Mouse (Mus musculus) liver, embryonic 11.5 days (tissue): ENCODE data around the gene Ccdc8. TPM values are rescaled to one million over a fixed set of nuclear protein-coding genes. Genes with fewer than 3 reads are reported as not detected.

Experiments
- ATAC-seq: fragments of 200-750 bp; cut with Nextera tagmentation; replicated peaks from 2 replicates; pipeline ENCODE4 v1.8.0; 2017; ENCODE audit warnings: moderate number of reproducible peaks, mild to moderate bottlenecking, moderate TSS enrichment, moderate library complexity; ENCODE audit not compliant: low FRiP score
- DNase-seq: peaks from one replicate; pipeline ENCODE4 v3.0.0-alpha.2; 2017; ENCODE audit warnings: low spot score
- H3K27ac ChIP-seq: fragments of 300-500 bp; sonication (generic); 2 replicates; pipeline ENCODE4 v1.5.1; 2014; ENCODE audit warnings: mild to moderate bottlenecking, low read depth, low read length, control low read depth
- H3K27me3 ChIP-seq: fragments of 300-500 bp; sonication (generic); replicated peaks from 2 replicates; pipeline ENCODE4 v1.6.1; 2014; ENCODE audit warnings: low read length, mixed read lengths; ENCODE audit not compliant: control insufficient read depth, insufficient read depth
- H3K36me3 ChIP-seq: fragments of 300-500 bp; sonication (generic); 2 replicates; pipeline ENCODE4 v1.6.1; 2014; ENCODE audit warnings: mild to moderate bottlenecking, low read length, moderate library complexity, mixed read lengths; ENCODE audit not compliant: control insufficient read depth, insufficient read depth
- H3K4me1 ChIP-seq: fragments of 300-500 bp; sonication (generic); replicated peaks from 2 replicates; pipeline ENCODE4 v1.6.1; 2014; ENCODE audit warnings: low read length, mixed read lengths; ENCODE audit not compliant: control insufficient read depth, insufficient read depth
- H3K4me2 ChIP-seq: fragments of 300-500 bp; sonication (generic); 2 replicates; pipeline ENCODE4 v1.6.1; 2014; ENCODE audit warnings: mild to moderate bottlenecking, control low read depth, moderate library complexity
- H3K4me3 ChIP-seq: fragments of 300-500 bp; sonication (generic); 2 replicates; pipeline ENCODE4 v1.5.1; 2014; ENCODE audit warnings: low read depth, low read length, control low read depth
- H3K9ac ChIP-seq: fragments of 300-500 bp; sonication (generic); 2 replicates; pipeline ENCODE4 v1.6.1; 2014; ENCODE audit warnings: low read depth, low read length, control low read depth
- H3K9me3 ChIP-seq: fragments of 300-500 bp; sonication (generic); 2 replicates; pipeline ENCODE4 v1.6.1; 2016; ENCODE audit warnings: low read length, inconsistent platforms, mixed read lengths; ENCODE audit not compliant: control insufficient read depth
- WGBS: fragments of 180-500 bp; shearing (Covaris S2); extraction: QIAGEN DNeasy Blood & Tissue Kit; methylation state at CpG from one replicate; pipeline ENCODE4 v1.1.7; 2014; 5-methylcytosine and 5-hydroxymethylcytosine counted together
- polyA plus RNA-seq: library from polyadenylated mRNA; unstranded; fragments of >200 nt; fragmentation: Nextera tagmentation; extraction: Ambion mirVana; gene quantifications from 2 replicates; pipeline ENCODE4 v1.2.1, GENCODE M21; 2014

Gene Ccdc8
- polyA plus RNA-seq: 13.2 and 13.5 TPM in 2 replicates

DNA sequence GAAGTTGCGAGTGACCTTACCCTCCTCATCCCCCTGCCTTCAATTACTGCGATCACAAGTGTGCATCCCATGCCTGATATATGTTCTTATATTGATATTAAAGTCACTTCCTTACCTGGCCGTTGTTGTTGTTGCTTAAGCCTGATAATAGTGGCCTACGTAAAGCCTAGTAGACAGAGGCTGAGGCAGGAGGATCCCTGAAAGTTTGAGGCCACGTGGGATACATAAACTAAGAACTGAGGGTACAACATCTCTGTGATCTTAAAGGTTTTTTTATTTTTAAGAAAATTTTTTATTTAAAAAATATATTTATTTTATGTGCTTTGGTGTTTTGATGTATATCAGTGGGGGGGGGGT lies at the start of gene Ccdc8:
TSS of gene Ccdc8 (plus strand) at position 258 of the 357 bp plus-strand sequence.
- H3K4me1 ChIP-seq: peaks cover 32% of the 10 kb centered on the region
- H3K4me3 ChIP-seq: peak within 1 kb of the TSS; percentile 61
- no peaks in the 10 kb centered on the region for H3K27me3 ChIP-seq
- DNase-seq: no peak
- H3K27ac ChIP-seq: peak within 1 kb of the TSS; percentile 73
- WGBS: 91% methylated on average over 5 of the region's 5 CpGs
- no peaks in the 10 kb centered on the region for H3K9me3 ChIP-seq
- H3K9ac ChIP-seq: peak within 1 kb of the TSS; percentile 70
- peak within 1 kb of the TSS; percentile 71 for H3K4me2 ChIP-seq
- no peak for ATAC-seq
- no peaks in the 10 kb centered on the region; the same call in 1 of the 2 replicates for H3K36me3 ChIP-seq

GRCm38 (mm10) chr7:16942861-16943260 lies 49.6 kb upstream of the Ccdc8 start:
- peaks cover 7% of the 10 kb centered on the region; the same call in 1 of the 2 replicates for H3K4me1 ChIP-seq
- no peaks in the 10 kb centered on the region for H3K36me3 ChIP-seq
- ATAC-seq: no peak
- 59% methylated on average over 4 of the region's 4 CpGs for WGBS
- H3K27me3 ChIP-seq: peaks cover 48% of the 10 kb centered on the region
- H3K9me3 ChIP-seq: no peaks in the 10 kb centered on the region
- DNase-seq: no peak
- no peak overlapping the region for H3K27ac ChIP-seq
- no peak overlapping the region for H3K9ac ChIP-seq
- no peak overlapping the region for H3K4me2 ChIP-seq
- no peak overlapping the region for H3K4me3 ChIP-seq

GRCm38 (mm10) chr7:16944061-16944807 lies 48.3 kb upstream of the Ccdc8 start, which contains the start of gene Pnmal2:
Pnmal2 (plus strand) TSS chr7:16944682.
- Histone ChIP-seq H3K9me3 (no peaks in the 10 kb centered on the region), H3K4me1 (peaks cover 7% of the 10 kb centered on the region; the same call in 1 of the 2 replicates), H3K4me3 (peak within 1 kb of the TSS; percentile 53), H3K27me3 (peaks cover 62% of the 10 kb centered on the region), H3K9ac (peak within 1 kb of the TSS; percentile 2), H3K36me3 (no peaks in the 10 kb centered on the region), H3K4me2 (peak within 1 kb of the TSS; percentile 79), H3K27ac (no peak within 1 kb of the TSS)
- ATAC-seq: peak; percentile 77
- peak; percentile 81 for DNase-seq
- WGBS: 15% methylated on average over 36 of the region's 36 CpGs

DNA sequence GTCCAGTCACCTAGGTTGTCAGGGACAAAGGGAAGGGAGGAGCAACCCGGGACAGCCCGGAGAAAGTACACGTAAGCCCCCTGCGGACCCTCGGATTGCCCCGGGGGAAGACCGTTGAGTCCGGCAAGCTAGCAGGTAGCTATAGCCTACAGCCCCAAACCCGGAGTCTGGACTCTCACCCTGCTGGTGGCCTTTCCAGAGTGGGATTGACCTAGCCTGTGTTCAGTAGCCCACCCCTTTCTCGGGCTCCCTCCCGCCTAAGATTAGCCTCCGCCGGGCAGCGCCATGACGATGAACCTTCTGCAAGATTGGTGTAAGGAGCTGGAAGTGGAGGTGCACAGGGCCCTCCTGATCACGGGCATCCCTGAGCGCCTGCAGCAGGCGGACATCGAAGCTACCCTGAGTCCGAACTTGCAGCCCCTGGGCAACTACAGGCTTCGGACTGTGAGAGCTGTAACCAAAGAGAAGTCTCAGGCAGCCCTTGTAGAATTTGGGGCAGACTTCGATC lies 47.6 kb upstream of the Ccdc8 start:
- H3K9ac ChIP-seq: peak overlapping the region; percentile 2
- H3K4me1 ChIP-seq: peaks cover 7% of the 10 kb centered on the region; the same call in 1 of the 2 replicates

GRCm38 (mm10) chr7:16945419-16945818 lies 47.1 kb upstream of the Ccdc8 start:
- no peak for ATAC-seq
- Histone ChIP-seq H3K4me1 (peaks cover 7% of the 10 kb centered on the region; the same call in 1 of the 2 replicates), H3K4me3 (no peak overlapping the region), H3K27ac (no peak overlapping the region), H3K27me3 (peaks cover 68% of the 10 kb centered on the region), H3K36me3 (no peaks in the 10 kb centered on the region), H3K4me2 (no peak overlapping the region), H3K9ac (no peak overlapping the region), H3K9me3 (no peaks in the 10 kb centered on the region)
- 11% methylated on average over 17 of the region's 17 CpGs for WGBS
- no peak for DNase-seq

More for the DNA sequence above, 47.6 kb upstream of the Ccdc8 start:
- Histone ChIP-seq H3K27me3 (peaks cover 68% of the 10 kb centered on the region), H3K4me3 (peak overlapping the region; percentile 53), H3K36me3 (no peaks in the 10 kb centered on the region), H3K9me3 (no peaks in the 10 kb centered on the region), H3K4me2 (peak overlapping the region; percentile 79), H3K27ac (no peak overlapping the region)
- 0 out of 2 replicates have a peak, but pooled peaks have one; percentile 6 for ATAC-seq
- WGBS: 4% methylated on average over 22 of the region's 22 CpGs
- DNase-seq: no peak

DNA sequence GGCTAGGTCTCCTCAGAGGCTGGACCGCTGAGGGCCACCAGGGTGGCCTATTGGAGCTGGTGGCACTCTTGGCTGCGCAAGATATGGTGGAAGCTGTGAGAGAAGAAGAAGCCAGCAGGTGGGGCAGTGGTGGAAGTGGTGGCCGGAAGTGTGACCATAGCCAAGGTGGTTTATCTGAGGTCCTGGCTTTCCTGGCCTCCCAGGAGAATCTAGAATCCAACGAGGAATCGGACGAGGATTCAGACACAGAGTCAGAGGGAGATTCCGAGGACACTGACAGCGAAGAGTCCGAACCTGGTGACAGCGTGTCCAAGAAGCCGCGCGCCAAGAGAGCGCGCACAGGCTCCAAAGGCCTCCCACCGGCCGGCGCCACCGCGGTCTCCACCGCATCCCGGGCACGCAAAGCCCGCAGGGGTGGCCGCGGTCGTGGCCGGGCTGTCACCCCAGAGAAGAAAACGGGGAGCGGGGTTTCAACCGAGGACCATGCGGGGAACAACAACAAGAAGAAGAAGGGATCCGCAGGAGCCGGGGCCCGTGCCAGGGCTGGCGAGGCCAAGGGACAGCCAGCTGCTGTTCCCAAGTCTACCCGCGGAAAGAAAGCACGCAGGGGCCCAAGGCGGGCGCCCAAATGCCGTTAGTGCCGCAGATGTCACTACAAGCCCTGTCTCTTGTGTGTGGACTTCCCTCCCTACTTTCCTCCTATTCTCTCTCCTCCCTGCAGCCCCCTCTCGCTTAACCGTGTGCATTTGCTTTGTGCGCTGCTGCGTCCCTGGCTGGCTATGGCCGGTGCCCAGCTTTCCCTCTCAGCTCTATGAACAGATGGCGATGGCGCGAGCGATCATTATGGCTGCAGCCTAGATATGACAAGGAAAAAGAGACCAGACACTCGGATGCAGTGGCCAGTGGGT lies 45.8 kb upstream of the Ccdc8 start:
- no peaks in the 10 kb centered on the region for H3K9me3 ChIP-seq
- H3K36me3 ChIP-seq: no peaks in the 10 kb centered on the region
- H3K4me3 ChIP-seq: peak overlapping the region; percentile 34
- peaks cover 68% of the 10 kb centered on the region for H3K27me3 ChIP-seq
- ATAC-seq (no peak), DNase-seq (no peak)
- H3K4me1 ChIP-seq: peaks cover 7% of the 10 kb centered on the region; the same call in 1 of the 2 replicates
- H3K9ac ChIP-seq: no peak overlapping the region
- H3K27ac ChIP-seq: no peak overlapping the region
- 3% methylated on average over 53 of the region's 53 CpGs for WGBS
- H3K4me2 ChIP-seq: peak overlapping the region; percentile 52

DNA sequence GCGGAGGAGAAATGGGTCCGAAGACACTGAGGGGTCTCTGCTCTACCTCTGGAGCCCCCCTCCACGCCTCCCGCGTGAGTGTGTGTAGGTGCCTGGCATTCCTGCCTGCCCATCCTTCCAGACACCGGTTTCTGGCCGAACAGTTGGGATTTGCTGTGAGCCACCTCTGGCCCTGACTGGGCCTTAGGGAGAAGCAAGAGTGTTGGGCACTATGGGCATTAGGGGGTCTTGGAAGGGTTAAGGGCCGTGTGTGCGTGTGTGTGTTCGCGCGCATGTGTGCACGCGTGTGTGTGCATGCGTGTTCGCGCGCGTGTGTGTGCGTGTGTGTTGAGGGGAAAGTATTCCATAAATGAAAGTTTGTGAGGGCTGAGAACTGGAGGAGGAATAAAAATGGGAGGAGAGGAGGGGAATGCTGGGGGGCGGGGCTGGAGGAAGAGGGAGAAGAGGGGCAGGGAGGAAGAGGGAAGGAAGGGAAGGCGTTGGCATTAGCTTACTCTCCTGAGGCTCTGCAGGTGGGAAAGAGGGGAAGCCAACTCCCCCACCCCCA lies 45.1 kb upstream of the Ccdc8 start:
- Histone ChIP-seq H3K27me3 (peaks cover 68% of the 10 kb centered on the region), H3K36me3 (no peaks in the 10 kb centered on the region), H3K9me3 (no peaks in the 10 kb centered on the region), H3K9ac (no peak overlapping the region), H3K4me2 (peak overlapping the region; percentile 52), H3K4me1 (peaks cover 7% of the 10 kb centered on the region; the same call in 1 of the 2 replicates), H3K4me3 (peak overlapping the region; percentile 34; the same call in 1 of the 2 replicates), H3K27ac (no peak overlapping the region)
- ATAC-seq: no peak
- WGBS: 21% methylated on average over 21 of the region's 22 CpGs
- DNase-seq: no peak

DNA sequence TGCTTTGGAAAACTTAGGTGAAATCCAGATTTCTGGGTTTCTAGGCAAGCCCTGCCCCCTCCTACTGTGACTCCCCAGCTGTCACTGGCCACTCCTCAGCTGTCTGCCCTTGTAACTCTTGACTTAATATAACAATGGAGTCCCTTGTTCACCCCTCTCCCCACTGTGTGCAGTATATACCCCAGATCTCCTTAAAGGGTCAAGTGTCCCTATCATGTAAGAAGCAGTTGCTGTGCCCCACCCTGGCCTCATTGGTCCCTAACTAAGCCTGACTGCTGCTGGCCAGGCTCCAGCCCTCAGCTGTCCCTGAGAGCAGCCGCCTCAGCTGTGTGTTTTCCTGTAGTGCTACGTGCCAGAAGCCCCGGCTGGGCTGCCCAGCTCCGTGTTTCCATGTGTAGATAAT lies 44.5 kb upstream of the Ccdc8 start:
- H3K36me3 ChIP-seq: no peaks in the 10 kb centered on the region
- ATAC-seq: no peak
- peaks cover 7% of the 10 kb centered on the region; the same call in 1 of the 2 replicates for H3K4me1 ChIP-seq
- DNase-seq: no peak
- H3K27ac ChIP-seq: no peak overlapping the region
- peaks cover 68% of the 10 kb centered on the region for H3K27me3 ChIP-seq
- no peak overlapping the region; the same call in 1 of the 2 replicates for H3K4me2 ChIP-seq
- no peak overlapping the region for H3K9ac ChIP-seq
- WGBS: 18% methylated on average over 4 of the region's 4 CpGs
- no peaks in the 10 kb centered on the region for H3K9me3 ChIP-seq
- no peak overlapping the region for H3K4me3 ChIP-seq
